In the genomic region with DNA sequence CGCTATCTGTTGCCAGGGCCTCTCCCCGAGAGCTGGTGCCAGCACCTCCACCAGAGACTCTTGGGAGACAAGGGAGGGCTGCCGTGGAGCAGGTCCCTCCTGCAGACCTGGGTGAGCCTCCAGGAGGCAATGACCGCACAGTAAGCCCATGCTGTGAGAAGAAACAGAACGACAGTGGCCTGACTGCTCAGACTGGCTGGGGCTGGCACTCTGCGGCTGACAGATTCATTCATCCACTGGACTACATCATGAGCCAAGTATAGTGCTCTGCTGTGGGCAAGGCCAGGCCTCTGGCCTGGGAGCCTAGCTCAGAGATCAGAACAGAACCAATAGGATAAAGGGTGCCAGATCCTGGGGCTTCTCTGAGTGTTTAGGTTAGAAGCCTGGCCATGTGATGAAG, we compare ENCODE assay signal across 14 mouse cellular contexts. TPM values are rescaled to one million over a fixed set of nuclear protein-coding genes. Genes with fewer than 3 reads are reported as not detected.
DNase-seq lines count a peak whose midpoint lies in the region; ATAC-seq and TF ChIP-seq lines count a peak whose summit lies in the region.
"Had no signal": no experiment of that assay in that cellular context is flagged by ENCODE, and none has a peak within 500 bp of the region (broad histone marks: within the 10 kb centered on the region; RNA-seq: fewer than 3 reads in every experiment).

No protein-coding gene starts in this region.

- H3K9ac ChIP-seq in intestine, embryonic 15.5 days, result 0 out of 2 replicates have a peak overlapping the region, but pooled peaks have one; percentile 23
- H3K9ac ChIP-seq in intestine, postnatal 0 days (ENCODE audit: low read depth, low read length), result no peak overlapping the region
- no peak overlapping the region; the same call in 1 of the 2 replicates for H3K9ac ChIP-seq in liver, embryonic 14.5 days (replicated peaks)
- H3K9ac ChIP-seq: hindbrain, embryonic 14.5 days had no signal

- peak; percentile 74 for DNase-seq in cerebellum, adult 9-10 months
- no peak for DNase-seq in cerebellum, postnatal 4 days (ENCODE audit: low spot score in 2 of 2)
- DNase-seq in liver, embryonic 14.5 days (ENCODE audit: low read depth in 3 of 3, low spot score in 3 of 3), result no peak
- DNase-seq in lung, postnatal 10 days, result no peak
- DNase-seq in thymus, postnatal 4 days, result no peak
- DNase-seq: adrenal gland, adult 8-10 months; B cell, adult 2 months; kidney, postnatal 14 days; lung, postnatal 36 days; thymus, adult 18-20 months had no signal

- H3K9me3 ChIP-seq in intestine, embryonic 15.5 days, result no peaks in the 10 kb centered on the region
- H3K9me3 ChIP-seq in intestine, postnatal 0 days (ENCODE audit: control insufficient read depth), result no peaks in the 10 kb centered on the region
- no peaks in the 10 kb centered on the region for H3K9me3 ChIP-seq in liver, embryonic 14.5 days (ENCODE audit: control insufficient read depth, low read length)

- no peak for TF ChIP-seq POLR2A in bone marrow, adult 2 months (IDR thresholded peaks at IDR 0.05; ENCODE audit: borderline replicate concordance, control insufficient read depth, low read depth, low read length)

- no peaks in the 10 kb centered on the region for H3K27me3 ChIP-seq in intestine, embryonic 15.5 days (replicated peaks)
- H3K27me3 ChIP-seq in intestine, postnatal 0 days (replicated peaks; ENCODE audit: control insufficient read depth, insufficient read depth, low read length), result no peaks in the 10 kb centered on the region
- no peaks in the 10 kb centered on the region for H3K27me3 ChIP-seq in liver, embryonic 14.5 days (ENCODE audit: control insufficient read depth, insufficient read depth, low read length)

- no peak overlapping the region for H3K27ac ChIP-seq in intestine, embryonic 15.5 days
- no peak overlapping the region for H3K27ac ChIP-seq in intestine, postnatal 0 days (ENCODE audit: low read depth, low read length)
- H3K27ac ChIP-seq in bone marrow, adult 2 months (ENCODE audit: control insufficient read depth, insufficient read depth, low read depth, low read length, poor library complexity), result peak overlapping the region; percentile 19; the same call in 1 of the 2 replicates
- peak overlapping the region; percentile 36 for H3K27ac ChIP-seq in liver, embryonic 14.5 days
- H3K27ac ChIP-seq: hindbrain, embryonic 14.5 days had no signal

- no peak for TF ChIP-seq CTCF in intestine, postnatal 0 days (IDR thresholded peaks at IDR 0.05; ENCODE audit: low read depth)
- no peak for TF ChIP-seq CTCF in bone marrow, adult 2 months (IDR thresholded peaks at IDR 0.05; ENCODE audit: control insufficient read depth, insufficient read depth, low read length)
- TF ChIP-seq CTCF in liver, embryonic 14.5 days (IDR thresholded peaks at IDR 0.05; ENCODE audit: low read depth), result no peak

- peaks cover 10% of the 10 kb centered on the region; the same call in 1 of the 2 replicates for H3K4me1 ChIP-seq in intestine, embryonic 15.5 days (replicated peaks)
- H3K4me1 ChIP-seq in intestine, postnatal 0 days (replicated peaks; ENCODE audit: control insufficient read depth, insufficient read depth, low read length), result peaks cover 3% of the 10 kb centered on the region; the same call in 1 of the 2 replicates
- H3K4me1 ChIP-seq in bone marrow, adult 2 months (ENCODE audit: control insufficient read depth, insufficient read depth, low read length), result peaks cover 8% of the 10 kb centered on the region
- peaks cover 44 to 69% of the 10 kb centered on the region in 2 experiments for H3K4me1 ChIP-seq in liver, embryonic 14.5 days (replicated peaks; ENCODE audit: control insufficient read depth in 2 of 2, insufficient read depth in 2 of 2, low read length in 1 of 2)

- WGBS in intestine, embryonic 15.5 days, result 74% methylated on average over 6 of the region's 6 CpGs
- WGBS in intestine, postnatal 0 days, result 72% methylated on average over 6 of the region's 6 CpGs
- WGBS in bone marrow, adult 2 months, result 80% methylated on average over 6 of the region's 6 CpGs
- WGBS in liver, embryonic 14.5 days (ENCODE audit: insufficient replicate concordance), result 58% methylated on average over 6 of the region's 6 CpGs

- TF ChIP-seq EP300 in liver, embryonic 14.5 days (IDR thresholded peaks at IDR 0.05; ENCODE audit: low read depth), result no peak

- H3K36me3 ChIP-seq in intestine, embryonic 15.5 days, result peaks cover 8% of the 10 kb centered on the region; the same call in 1 of the 2 replicates
- peaks cover 14% of the 10 kb centered on the region for H3K36me3 ChIP-seq in intestine, postnatal 0 days (ENCODE audit: control insufficient read depth, insufficient read depth)
- H3K36me3 ChIP-seq in liver, embryonic 14.5 days (replicated peaks; ENCODE audit: control insufficient read depth, insufficient read depth, low read depth), result peaks cover 8% of the 10 kb centered on the region

- no peak overlapping the region for H3K4me2 ChIP-seq in intestine, embryonic 15.5 days (replicated peaks)
- H3K4me2 ChIP-seq in intestine, postnatal 0 days (replicated peaks; ENCODE audit: low read depth), result no peak overlapping the region
- no peak overlapping the region for H3K4me2 ChIP-seq in liver, embryonic 14.5 days (ENCODE audit: low read depth)
- H3K4me2 ChIP-seq: hindbrain, embryonic 14.5 days had no signal

- no peak for ATAC-seq in intestine, embryonic 15.5 days
- ATAC-seq in intestine, postnatal 0 days, result no peak
- ATAC-seq in liver, embryonic 14.5 days (ENCODE audit: insufficient read depth), result no peak

- H3K4me3 ChIP-seq in intestine, embryonic 15.5 days (replicated peaks), result no peak overlapping the region
- no peak overlapping the region for H3K4me3 ChIP-seq in intestine, postnatal 0 days (ENCODE audit: low read depth, low read length)
- no peak overlapping the region for H3K4me3 ChIP-seq in bone marrow, adult 2 months (replicated peaks; ENCODE audit: control insufficient read depth, low read depth, low read length)
- H3K4me3 ChIP-seq in liver, embryonic 14.5 days (ENCODE audit: insufficient read depth in 1 of 2, low read depth in 2 of 2, low read length in 2 of 2), result no peak overlapping the region

RNA-seq across cellular contexts. Expression of gene Cdc42bpg, which starts 2.4 kb away (rescaled TPM):
- 1.0 and 1.4 TPM in 2 replicates for polyA plus RNA-seq in intestine, embryonic 15.5 days (2015; fragmentation: Nextera tagmentation; extraction: Ambion mirVana)
- 1.8 and 2.3 TPM in 2 replicates for polyA plus RNA-seq in intestine, postnatal 0 days (2015; fragmentation: Nextera tagmentation; extraction: Ambion mirVana)
- polyA plus RNA-seq in bone marrow, adult 2 months (2011; ENCODE audit: insufficient read depth, insufficient read length, low replicate concordance, missing spikeins), result 7.2 and 13.6 TPM in 2 replicates
- 2.0 and 2.1 TPM in 2 replicates for polyA plus RNA-seq in liver, embryonic 14.5 days (2012; rRNA removed)
- polyA plus RNA-seq in liver, embryonic 14.5 days (2014; fragmentation: Nextera tagmentation; extraction: Ambion mirVana), result 0.32 and 0.33 TPM in 2 replicates

RNA-seq across cellular contexts. Expression of gene Ehd1, which starts 27.3 kb away (rescaled TPM):
- 88.8 and 115 TPM in 2 replicates for polyA plus RNA-seq in intestine, embryonic 15.5 days (2015; fragmentation: Nextera tagmentation; extraction: Ambion mirVana)
- 177 and 201 TPM in 2 replicates for polyA plus RNA-seq in intestine, postnatal 0 days (2015; fragmentation: Nextera tagmentation; extraction: Ambion mirVana)
- 40.0 and 63.1 TPM in 2 replicates for polyA plus RNA-seq in bone marrow, adult 2 months (2011; ENCODE audit: insufficient read depth, insufficient read length, low replicate concordance, missing spikeins)
- polyA plus RNA-seq in liver, embryonic 14.5 days (2012; rRNA removed), result 65.3 and 81.6 TPM in 2 replicates
- polyA plus RNA-seq in liver, embryonic 14.5 days (2014; fragmentation: Nextera tagmentation; extraction: Ambion mirVana), result 38.0 and 49.6 TPM in 2 replicates

RNA-seq across cellular contexts. Expression of gene Men1, which starts 30.9 kb away (rescaled TPM):
- polyA plus RNA-seq in intestine, embryonic 15.5 days (2015; fragmentation: Nextera tagmentation; extraction: Ambion mirVana), result 68.8 and 71.9 TPM in 2 replicates
- polyA plus RNA-seq in intestine, postnatal 0 days (2015; fragmentation: Nextera tagmentation; extraction: Ambion mirVana), result 17.1 and 19.6 TPM in 2 replicates
- polyA plus RNA-seq in bone marrow, adult 2 months (2011; ENCODE audit: insufficient read depth, insufficient read length, low replicate concordance, missing spikeins), result 17.7 and 33.1 TPM in 2 replicates
- polyA plus RNA-seq in liver, embryonic 14.5 days (2012; rRNA removed), result 19.9 and 20.4 TPM in 2 replicates
- polyA plus RNA-seq in liver, embryonic 14.5 days (2014; fragmentation: Nextera tagmentation; extraction: Ambion mirVana), result 12.5 and 13.5 TPM in 2 replicates

RNA-seq across cellular contexts. Expression of gene Map4k2, which starts 37.1 kb away (rescaled TPM):
- 8.8 and 11.0 TPM in 2 replicates for polyA plus RNA-seq in intestine, embryonic 15.5 days (2015; fragmentation: Nextera tagmentation; extraction: Ambion mirVana)
- 4.1 and 4.3 TPM in 2 replicates for polyA plus RNA-seq in intestine, postnatal 0 days (2015; fragmentation: Nextera tagmentation; extraction: Ambion mirVana)
- polyA plus RNA-seq in bone marrow, adult 2 months (2011; ENCODE audit: insufficient read depth, insufficient read length, low replicate concordance, missing spikeins), result 128 and 324 TPM in 2 replicates
- polyA plus RNA-seq in liver, embryonic 14.5 days (2012; rRNA removed), result 15.9 and 17.6 TPM in 2 replicates
- 3.0 and 3.7 TPM in 2 replicates for polyA plus RNA-seq in liver, embryonic 14.5 days (2014; fragmentation: Nextera tagmentation; extraction: Ambion mirVana)

RNA-seq across cellular contexts. Expression of gene Sf1, which starts 59.7 kb away (rescaled TPM):
- 118 and 129 TPM in 2 replicates for polyA plus RNA-seq in intestine, embryonic 15.5 days (2015; fragmentation: Nextera tagmentation; extraction: Ambion mirVana)
- polyA plus RNA-seq in intestine, postnatal 0 days (2015; fragmentation: Nextera tagmentation; extraction: Ambion mirVana), result 51.9 and 55.3 TPM in 2 replicates
- polyA plus RNA-seq in bone marrow, adult 2 months (2011; ENCODE audit: insufficient read depth, insufficient read length, low replicate concordance, missing spikeins), result 120 and 184 TPM in 2 replicates
- 57.4 and 60.9 TPM in 2 replicates for polyA plus RNA-seq in liver, embryonic 14.5 days (2012; rRNA removed)
- polyA plus RNA-seq in liver, embryonic 14.5 days (2014; fragmentation: Nextera tagmentation; extraction: Ambion mirVana), result 57.9 and 65.0 TPM in 2 replicates

Comparison
In these comparisons a context has a peak if more than half of its experiments do, and no peak if none do; other contexts are left out.
1. H3K27ac ChIP-seq: peak in bone marrow, adult 2 months (single experiment) and liver, embryonic 14.5 days (single experiment); none in intestine, embryonic 15.5 days (single experiment) and intestine, postnatal 0 days (single experiment).